Mouse (Mus musculus) lung, postnatal 0 days (tissue): ENCODE measurements around the gene Acsf3.

Experiments
- CTCF ChIP-seq: IDR thresholded peaks from 2 replicates; pipeline ENCODE4 v1.5.1; 2016; ENCODE audit warnings: antibody characterized with exemption, mild to moderate bottlenecking
- EP300 ChIP-seq: IDR thresholded peaks from 2 replicates; pipeline ENCODE4 v1.6.1; 2016; ENCODE audit warnings: antibody characterized with exemption, mild to moderate bottlenecking, control low read depth

DNA sequence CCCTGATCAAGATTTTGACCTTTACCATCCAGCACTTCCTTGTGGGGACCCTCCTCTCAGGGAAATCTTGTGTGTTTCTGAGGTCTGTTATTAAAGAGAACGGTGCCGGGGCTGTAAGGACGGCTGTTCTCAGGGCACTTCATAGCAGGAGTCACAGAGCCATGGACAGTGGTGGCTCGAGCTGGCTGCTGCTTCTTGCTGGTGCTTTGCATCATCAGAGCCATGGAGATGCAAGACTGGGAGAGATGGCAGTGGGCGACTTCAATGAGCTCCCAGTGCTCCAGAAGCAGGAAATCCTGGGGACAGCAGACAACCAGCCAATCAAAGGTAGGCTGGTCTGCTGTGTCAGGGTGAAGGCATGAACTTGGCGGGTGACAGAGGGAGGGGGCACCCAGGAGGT is 14.2 kb upstream of the Acsf3 start:
- TF ChIP-seq CTCF (no peak), EP300 (no peak)
